Mouse (Mus musculus) heart, postnatal 36 days (tissue): ENCODE measurements at regions not wholly inside any gene's neighbourhood (a gene's known extent, or its start where the extent isn't known, plus 50 kb on each side); places are given as distances from the start of the nearest gene placed in this dataset.

Source experiments
- DNase-seq, 2 experiments: peaks; one replicate each; pipeline ENCODE4 v3.0.0; 2021 to 2022
- intact Hi-C: fragments of 180-260 bp; cut with DNase I; formaldehyde crosslinking; loops from one replicate; pipeline ENCODE4 v1.15.1; 2025

DNA sequence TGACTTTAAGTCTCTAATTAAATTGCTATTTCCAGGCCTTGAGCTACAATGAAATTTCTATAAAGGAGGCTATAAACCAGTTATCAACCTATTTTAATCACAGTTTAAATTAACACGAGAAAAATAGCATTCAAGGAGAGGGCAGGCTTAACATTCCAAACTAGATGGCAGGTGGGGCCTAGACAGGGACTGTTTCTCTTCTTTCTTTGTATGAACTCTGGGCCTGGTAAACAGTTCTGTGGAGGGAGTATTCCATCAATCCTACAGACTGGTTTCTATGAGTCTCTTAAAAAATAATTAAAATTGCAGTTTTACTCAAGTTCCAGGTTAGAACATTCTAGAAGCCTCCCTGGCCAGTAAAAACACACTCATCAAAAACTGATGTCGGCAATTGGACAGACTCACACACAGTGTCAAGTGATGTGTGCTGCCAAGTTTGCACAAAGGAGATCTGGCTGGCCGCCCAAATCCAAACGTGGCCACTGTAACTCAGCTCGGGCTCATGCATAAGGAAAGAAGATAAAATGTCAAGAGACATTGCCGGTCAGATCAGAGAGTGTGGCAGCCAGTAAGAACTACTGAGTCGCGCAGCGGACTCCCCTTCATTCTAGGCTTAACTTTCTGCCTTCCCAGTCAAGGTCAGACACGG lies 206.5 kb upstream of the Sash1 start:
- DNase-seq, result peak; percentile 67 to 71
- intact Hi-C loops, result no loop called here

GRCm38 (mm10) chr10:9090961-9091360 lies 205.1 kb upstream of the Sash1 start:
- intact Hi-C loops, result no loop called here
- no peak for DNase-seq

- DNase-seq, result no peak
- intact Hi-C loops, result no loop called here
Measured at GRCm38 (mm10) chr10:9087871-9088270, 202.0 kb upstream of the Sash1 start.

GRCm38 (mm10) chr10:9087171-9087570 lies 201.3 kb upstream of the Sash1 start:
- no peak for DNase-seq
- intact Hi-C loops, result no loop called here

GRCm38 (mm10) chr10:9086666-9087065 lies 200.8 kb upstream of the Sash1 start:
- no peak for DNase-seq
- intact Hi-C loops, result no loop called here

- DNase-seq, result no peak
- intact Hi-C loops, result no loop called here
Measured at GRCm38 (mm10) chr10:9085441-9085840, 199.6 kb upstream of the Sash1 start.

DNA sequence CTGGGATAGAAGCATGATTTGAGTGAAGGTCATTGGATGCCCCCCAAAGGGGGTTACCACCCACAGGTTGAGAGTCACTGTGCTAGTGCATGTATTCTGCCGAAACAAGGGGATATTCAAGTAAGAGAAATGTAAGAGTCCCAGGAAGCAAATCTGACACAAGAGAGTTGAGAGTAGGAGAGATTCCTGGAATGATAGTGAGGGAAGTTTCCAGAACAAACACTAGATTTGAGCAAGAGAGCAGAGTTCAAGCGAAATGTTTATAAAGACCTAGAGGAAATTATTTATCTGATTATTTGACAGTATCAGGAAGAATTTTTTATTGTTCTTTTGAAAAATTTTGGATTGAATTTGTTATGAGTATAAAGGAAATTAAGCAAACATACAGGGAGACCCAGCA lies 189.0 kb upstream of the Sash1 start:
- intact Hi-C loops, result loop anchor here (5.0 kb wide), 2 partner anchors 333 to 602 kb away; partner anchors contain the start of gene Samd5
- DNase-seq, result no peak

- intact Hi-C loops, result loop anchor here (2.0 to 5.0 kb wide), 3 partner anchors 279 to 606 kb away; partner anchors contain the start of gene Samd5
- peak; percentile 31 to 59 for DNase-seq
Measured at GRCm38 (mm10) chr10:9071630-9072029, 185.8 kb upstream of the Sash1 start.

GRCm38 (mm10) chr10:9069608-9070190 lies 183.8 kb upstream of the Sash1 start:
- intact Hi-C loops, result loop anchor here (2.0 to 5.0 kb wide), 3 partner anchors 277 to 608 kb away; partner anchors contain the start of gene Samd5
- no peak for DNase-seq

GRCm38 (mm10) chr10:9066566-9066965 lies 180.7 kb upstream of the Sash1 start:
- intact Hi-C loops, result no loop called here
- DNase-seq, result no peak

GRCm38 (mm10) chr10:9061979-9062378 lies 176.1 kb upstream of the Sash1 start:
- intact Hi-C loops, result no loop called here
- DNase-seq, result no peak

GRCm38 (mm10) chr10:9055274-9055673 lies 169.4 kb upstream of the Sash1 start:
- DNase-seq, result no peak
- intact Hi-C loops, result no loop called here

GRCm38 (mm10) chr10:9053371-9053770 lies 167.5 kb upstream of the Sash1 start:
- intact Hi-C loops, result loop anchor here (1.0 to 5.0 kb wide), 3 partner anchors 524 to 701 kb away; no protein-coding TSS in a partner anchor
- DNase-seq, result no peak

DNA sequence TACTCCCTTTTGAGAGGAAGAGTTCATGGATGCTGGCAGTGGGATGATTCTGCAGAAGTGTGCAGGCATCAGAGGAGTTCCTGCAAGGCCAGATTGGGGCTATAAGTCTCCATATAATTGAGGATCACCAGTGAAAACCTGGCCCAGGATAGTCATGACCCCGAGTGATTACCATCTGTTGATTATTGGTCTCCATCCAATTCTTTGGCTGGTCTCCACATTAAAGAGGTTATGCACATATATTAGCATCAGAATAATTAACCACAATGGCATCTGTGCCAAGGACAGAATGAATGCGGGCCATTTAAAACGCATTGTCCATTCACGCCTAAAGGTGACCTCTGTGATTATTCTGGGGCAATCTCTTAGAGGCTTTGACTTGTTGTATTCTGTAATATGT lies 161.5 kb upstream of the Sash1 start:
- intact Hi-C loops, result no loop called here
- DNase-seq, result no peak

DNA sequence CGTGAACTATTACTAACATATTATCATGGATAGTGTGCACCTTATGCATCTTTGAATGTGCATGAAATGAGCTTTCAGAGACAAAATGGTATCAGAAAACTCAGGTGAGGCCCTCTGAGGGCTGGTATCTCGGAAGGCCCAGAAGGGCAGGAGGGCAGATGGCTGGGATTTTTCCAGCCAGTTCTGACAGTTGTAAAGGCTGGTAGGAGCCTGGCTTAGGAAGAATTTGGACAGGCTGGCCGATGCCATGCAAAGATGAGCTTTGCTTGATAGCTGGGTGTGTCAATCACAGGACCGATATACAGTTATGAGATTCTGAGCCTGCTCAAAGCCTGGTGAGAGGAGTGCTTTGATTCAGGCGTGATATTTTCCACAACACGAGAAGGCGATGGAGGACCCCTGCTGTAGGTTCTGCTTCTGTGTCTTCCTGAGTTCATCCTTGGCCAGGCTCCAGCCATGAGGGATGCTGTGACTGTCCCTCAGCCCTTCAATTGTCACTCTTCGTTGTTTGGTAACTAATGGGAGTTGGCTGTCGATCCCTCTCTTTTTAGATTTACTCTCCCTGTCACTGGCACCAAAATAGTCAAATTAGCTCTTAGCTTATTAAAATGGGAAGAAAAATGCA lies 159.0 kb upstream of the Sash1 start:
- DNase-seq, result no peak
- intact Hi-C loops, result no loop called here

DNA sequence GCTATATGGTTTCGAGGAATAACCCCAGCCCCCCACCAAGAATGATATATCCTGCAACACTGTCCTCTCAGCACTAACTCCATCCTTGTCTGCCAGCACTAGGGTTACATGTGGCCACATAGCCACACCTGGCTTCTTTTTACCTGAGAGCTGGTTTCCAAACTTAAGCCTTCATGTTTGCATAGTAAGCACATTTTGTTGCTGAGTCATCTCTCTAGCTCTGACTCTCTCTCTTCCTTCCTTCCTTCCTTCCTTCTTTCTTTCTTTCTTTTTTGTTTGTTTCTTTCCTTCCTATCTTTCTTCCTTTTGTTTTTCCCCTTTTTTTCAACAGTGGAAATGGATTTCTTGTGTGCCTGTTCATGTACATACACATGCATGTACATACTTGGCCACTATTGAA lies 157.6 kb upstream of the Sash1 start:
- no peak for DNase-seq
- intact Hi-C loops, result no loop called here

DNA sequence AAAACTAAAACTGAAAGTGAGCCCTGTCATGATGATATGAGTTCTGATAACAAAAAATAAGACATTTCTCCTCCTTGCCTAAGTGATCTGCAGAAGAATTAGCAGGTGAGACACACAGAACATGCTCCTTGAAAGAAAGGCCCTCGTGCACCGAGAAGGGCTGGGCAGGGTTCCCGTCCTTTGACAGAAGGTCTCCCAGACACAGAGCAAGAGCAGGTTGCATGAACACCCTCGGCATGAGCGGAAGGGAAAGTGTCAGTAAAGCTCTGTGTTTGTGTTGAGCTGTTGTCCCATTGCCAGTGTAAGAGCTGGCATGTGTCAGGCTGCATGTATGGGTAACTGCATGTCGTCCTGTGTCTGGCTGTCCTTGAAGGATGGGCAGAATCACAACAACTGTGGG lies 144.6 kb upstream of the Sash1 start:
- DNase-seq, result no peak
- intact Hi-C loops, result no loop called here

DNA sequence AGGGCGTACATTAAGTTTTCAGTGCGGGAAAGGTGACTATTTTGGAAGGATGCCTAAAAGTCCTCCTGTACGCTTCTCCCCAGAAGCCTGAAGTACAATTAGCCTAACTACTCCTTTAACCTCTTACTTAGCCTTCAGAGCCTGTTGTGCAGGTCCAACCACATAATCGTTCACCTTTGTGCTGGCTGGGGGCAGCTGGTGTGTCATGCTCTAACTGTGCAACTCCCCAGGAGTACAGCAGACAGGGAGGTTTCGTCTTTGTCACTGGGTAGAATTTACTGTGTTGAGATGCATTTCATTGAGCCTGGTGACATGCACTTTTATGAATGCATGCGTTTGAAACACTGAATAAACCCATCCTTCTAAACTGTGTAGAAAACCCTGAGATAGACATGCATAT lies 143.6 kb upstream of the Sash1 start:
- no peak for DNase-seq
- intact Hi-C loops, result no loop called here

- intact Hi-C loops, result no loop called here
- no peak for DNase-seq
Measured at GRCm38 (mm10) chr10:9027070-9027807, 141.4 kb upstream of the Sash1 start.

- no peak for DNase-seq
- intact Hi-C loops, result no loop called here
Measured at GRCm38 (mm10) chr10:9014810-9015505, 129.1 kb upstream of the Sash1 start.

- intact Hi-C loops, result loop anchor here (2.0 kb wide), 2 partner anchors 663 to 741 kb away; no protein-coding TSS in a partner anchor
- DNase-seq, result no peak
Measured at GRCm38 (mm10) chr10:9013549-9013925, 127.7 kb upstream of the Sash1 start.
